Comparison of ENCODE assay signal across 29 mouse cellular contexts in the genomic region with DNA sequence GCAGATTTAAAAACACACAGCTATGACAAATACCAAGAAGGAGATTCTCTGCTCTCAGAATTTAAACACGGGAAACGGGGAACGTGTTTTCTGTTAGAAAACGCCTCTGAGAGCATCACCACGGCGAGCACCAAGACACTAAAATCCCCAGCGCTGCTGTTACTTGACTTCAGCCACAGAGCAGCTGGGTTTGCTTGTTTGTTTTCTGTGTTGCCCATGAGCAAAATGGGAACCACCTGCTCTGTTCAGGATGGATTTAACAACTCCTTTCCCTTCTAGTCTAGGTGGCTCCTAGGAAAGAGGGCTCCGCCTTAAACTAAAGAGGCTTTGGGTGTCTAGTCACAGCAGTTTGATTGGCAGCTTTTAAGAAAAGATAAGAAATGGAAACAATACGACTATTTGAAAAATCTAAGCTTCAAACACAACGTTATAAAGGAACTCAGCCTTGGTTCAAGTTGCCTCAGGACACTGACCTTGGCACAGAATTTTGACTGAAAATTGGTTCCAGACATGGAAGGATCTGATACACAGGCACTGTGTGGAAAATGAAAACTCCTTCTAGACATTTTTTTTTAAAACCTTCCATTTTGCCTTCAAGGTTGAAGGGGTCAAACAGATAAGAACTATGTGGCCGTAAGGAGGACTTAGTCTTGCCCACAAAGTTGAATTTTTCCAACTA. TPM values are rescaled to one million over a fixed set of nuclear protein-coding genes. Genes with fewer than 3 reads are reported as not detected.
A peak's percentile ranks its signal among the peaks of the same experiment; 100 is the strongest.
DNase-seq lines count a peak whose midpoint lies in the region; ATAC-seq lines count a peak whose summit lies in the region.
"Had no signal": no experiment of that assay in that cellular context is flagged by ENCODE, and none has a peak within 500 bp of the region (broad histone marks: within the 10 kb centered on the region; RNA-seq: fewer than 3 reads in every experiment).

No protein-coding gene starts in this region.

- no peak for ATAC-seq in embryonic facial prominence, embryonic 13.5 days (ENCODE audit: insufficient number of reproducible peaks, insufficient read depth, low FRiP score, low TSS enrichment, low read depth)
- ATAC-seq in erythroid progenitor cell, adult 5-6 weeks (replicated peaks; ENCODE audit: low FRiP score, poor library complexity, severe bottlenecking): no peak
- ATAC-seq: forebrain, embryonic 13.5 days; forebrain, embryonic 16.5 days; hindbrain, postnatal 0 days; inflammation-experienced regulatory T-cells, adult 6 months; intestine, embryonic 16.5 days had no signal

- H3K27me3 ChIP-seq in embryonic facial prominence, embryonic 10.5 days (replicated peaks; ENCODE audit: low read depth, poor library complexity, severe bottlenecking): no peaks in the 10 kb centered on the region
- H3K27me3 ChIP-seq in embryonic facial prominence, embryonic 13.5 days: no peaks in the 10 kb centered on the region
- H3K27me3 ChIP-seq: CH12.LX; forebrain, embryonic 13.5 days had no signal

- WGBS in embryonic facial prominence, embryonic 10.5 days: 42% methylated on average over 11 of the region's 11 CpGs
- 19% methylated on average over 11 of the region's 11 CpGs for WGBS in embryonic facial prominence, embryonic 13.5 days

- H3K27ac ChIP-seq in embryonic facial prominence, embryonic 10.5 days (replicated peaks): peak overlapping the region; percentile 72
- no peak overlapping the region for H3K27ac ChIP-seq in embryonic facial prominence, embryonic 13.5 days
- H3K27ac ChIP-seq: forebrain, embryonic 10.5 days; forebrain, embryonic 13.5 days; gastrocnemius, adult 2 months; hindbrain, embryonic 10.5 days; hindbrain, embryonic 14.5 days; hindbrain, postnatal 0 days had no signal

- H3K9ac ChIP-seq in embryonic facial prominence, embryonic 13.5 days: no peak overlapping the region
- H3K9ac ChIP-seq: forebrain, embryonic 13.5 days; hindbrain, embryonic 14.5 days had no signal

- peak overlapping the region; percentile 27 for H3K4me2 ChIP-seq in embryonic facial prominence, embryonic 13.5 days
- H3K4me2 ChIP-seq: forebrain, embryonic 13.5 days; heart, embryonic 11.5 days; hindbrain, embryonic 14.5 days had no signal

- peak; percentile 43 for DNase-seq in embryo, embryonic 10.5 days (ENCODE audit: low spot score)
- DNase-seq in embryo, embryonic 9.5 days (ENCODE audit: extremely low spot score): no peak
- peak; percentile 62 for DNase-seq in embryonic facial prominence, embryonic 10.5 days (ENCODE audit: low spot score)
- no peak for DNase-seq in layer of hippocampus, adult 8-10 months (ENCODE audit: low spot score in 2 of 2)
- DNase-seq: adrenal gland, adult 2 months; adrenal gland, postnatal 14 days; B cell, adult 2 months; cerebellum, adult 11 months; cerebellum, adult 2 months; cerebellum, adult 9-11 months; cerebellum, postnatal 25 days; embryo, embryonic 11 days; gastrocnemius, adult 2 months; gastrocnemius, postnatal 14 days; kidney, adult 18-20 months had no signal

- H3K4me1 ChIP-seq in embryonic facial prominence, embryonic 10.5 days: peaks cover 37% of the 10 kb centered on the region
- H3K4me1 ChIP-seq in embryonic facial prominence, embryonic 13.5 days: peaks cover 31% of the 10 kb centered on the region

- no peaks in the 10 kb centered on the region for H3K36me3 ChIP-seq in embryonic facial prominence, embryonic 10.5 days (replicated peaks)
- H3K36me3 ChIP-seq in embryonic facial prominence, embryonic 13.5 days: no peaks in the 10 kb centered on the region
- H3K36me3 ChIP-seq: forebrain, embryonic 10.5 days; G1E; hindbrain, embryonic 10.5 days had no signal

- peak overlapping the region; percentile 5; the same call in 1 of the 2 replicates for H3K4me3 ChIP-seq in embryonic facial prominence, embryonic 10.5 days
- H3K4me3 ChIP-seq in embryonic facial prominence, embryonic 13.5 days: no peak overlapping the region
- H3K4me3 ChIP-seq: erythroblast, embryonic 14.5 days; forebrain, embryonic 10.5 days; forebrain, embryonic 13.5 days; gastrocnemius, adult 2 months; hindbrain, embryonic 10.5 days had no signal

- no peaks in the 10 kb centered on the region for H3K9me3 ChIP-seq in embryonic facial prominence, embryonic 10.5 days
- no peaks in the 10 kb centered on the region for H3K9me3 ChIP-seq in embryonic facial prominence, embryonic 13.5 days
- H3K9me3 ChIP-seq: forebrain, embryonic 13.5 days; hindbrain, embryonic 10.5 days had no signal

RNA-seq across cellular contexts. Expression of a gene that starts 2.8 kb away (rescaled TPM):
- 275 and 290 TPM in 2 replicates for polyA plus RNA-seq in embryonic facial prominence, embryonic 10.5 days (2016; fragmentation: Nextera tagmentation; extraction: Ambion mirVana)
- 149 and 155 TPM in 2 replicates for polyA plus RNA-seq in embryonic facial prominence, embryonic 13.5 days (2015; fragmentation: Nextera tagmentation; extraction: Ambion mirVana)
- total RNA-seq in layer of hippocampus, adult 8-10 months (2022): 10 to 100 TPM in 3 of 4 experiments, 1 to 10 TPM in 1; 9.4 to 18.2 (median 12.6) TPM
- 18.7 TPM in 1 of 2 replicates, not detected in the other for total RNA-seq in erythroid progenitor cell, adult 5-6 weeks (2015; ENCODE audit: low replicate concordance)
- 2.1 and 11.6 TPM in 2 replicates for total RNA-seq in erythroid progenitor cell, adult 5-6 weeks (2017; ENCODE audit: low replicate concordance)
- polyA plus RNA-seq: G1E had no signal

Comparison
In these comparisons a context has a peak if more than half of its experiments do, and no peak if none do; other contexts are left out.
1. DNase-seq: peak in embryo, embryonic 10.5 days (single experiment) and embryonic facial prominence, embryonic 10.5 days (single experiment); none in embryo, embryonic 9.5 days (single experiment) and layer of hippocampus, adult 8-10 months (0 of 2).